Mouse (Mus musculus): ENCODE data around the gene Myadm.
"Not testable (repeated sequence)": the region's sequence is repeated elsewhere in the genome, so short reads cannot be mapped to it uniquely, and the experiment has no call there.

Gene Myadm

GRCm38 (mm10) chr7:3290257-3291033 lies 1.6 kb downstream of the Myadm start:
- peak; percentile 98 for DNase-seq (ENCODE audit: low read depth)

GRCm38 (mm10) chr7:3291197-3291596 lies 2.3 kb downstream of the Myadm start:
- no peak for DNase-seq (ENCODE audit: low read depth)

- DNase-seq (ENCODE audit: low read depth), result no peak
These were observed 2.9 kb downstream of the Myadm start for GRCm38 (mm10) chr7:3291764-3292163.

- DNase-seq (ENCODE audit: low read depth), result not testable (repeated sequence)
These were observed 3.4 kb downstream of the Myadm start for GRCm38 (mm10) chr7:3292271-3292670.

- peak; percentile 86 for DNase-seq (ENCODE audit: low read depth)
These were observed 3.9 kb downstream of the Myadm start for GRCm38 (mm10) chr7:3292791-3293190.

- no peak for DNase-seq (ENCODE audit: low read depth)
These were observed 5.9 kb downstream of the Myadm start for GRCm38 (mm10) chr7:3294794-3295193.

- no peak for DNase-seq (ENCODE audit: low read depth)
These were observed 6.6 kb downstream of the Myadm start for GRCm38 (mm10) chr7:3295321-3296110.

GRCm38 (mm10) chr7:3296711-3297110 lies 7.8 kb downstream of the Myadm start:
- no peak for DNase-seq (ENCODE audit: low read depth)

GRCm38 (mm10) chr7:3299941-3300617 lies 11.2 kb downstream of the Myadm start:
- DNase-seq (ENCODE audit: low read depth), result no peak

- no peak for DNase-seq (ENCODE audit: low read depth)
These were observed 12.2 kb downstream of the Myadm start for GRCm38 (mm10) chr7:3300891-3301627.

GRCm38 (mm10) chr7:3301628-3302555 lies 13.0 kb downstream of the Myadm start:
- no peak for DNase-seq (ENCODE audit: low read depth)

GRCm38 (mm10) chr7:3302556-3303275 lies 13.8 kb downstream of the Myadm start:
- no peak for DNase-seq (ENCODE audit: low read depth)

GRCm38 (mm10) chr7:3303276-3303781 lies 14.4 kb downstream of the Myadm start:
- DNase-seq (ENCODE audit: low read depth), result no peak

GRCm38 (mm10) chr7:3303789-3304188 lies 14.9 kb downstream of the Myadm start:
- no peak for DNase-seq (ENCODE audit: low read depth)

- DNase-seq (ENCODE audit: low read depth), result no peak
These were observed 15.4 kb downstream of the Myadm start for GRCm38 (mm10) chr7:3304298-3304697.

GRCm38 (mm10) chr7:3306400-3306799 lies 17.5 kb downstream of the Myadm start:
- DNase-seq (ENCODE audit: low read depth), result no peak

- DNase-seq (ENCODE audit: low read depth), result no peak
These were observed 19.8 kb downstream of the Myadm start for GRCm38 (mm10) chr7:3308646-3309045.

- DNase-seq (ENCODE audit: low read depth), result no peak
These were observed 21.4 kb downstream of the Myadm start for GRCm38 (mm10) chr7:3310233-3310632.

- DNase-seq (ENCODE audit: low read depth), result no peak
These were observed 24.7 kb downstream of the Myadm start for GRCm38 (mm10) chr7:3313571-3313970.

GRCm38 (mm10) chr7:3314121-3314520 lies 25.2 kb downstream of the Myadm start:
- DNase-seq (ENCODE audit: low read depth), result no peak
